Mouse (Mus musculus) liver, embryonic 12.5 days (tissue): Measurements from ENCODE around the gene Gstm1. TPM values are rescaled to one million over a fixed set of nuclear protein-coding genes. Genes with fewer than 3 reads are reported as not detected.

Source experiments
- polyA plus RNA-seq: library from polyadenylated mRNA; unstranded; fragments of >200 nt; fragmentation: Nextera tagmentation; extraction: Ambion mirVana; gene quantifications from 2 replicates; pipeline ENCODE4 v1.2.1, GENCODE M21; 2016

Gene Gstm1
- polyA plus RNA-seq, 1 experiment from 2014 or later: 237 TPM

Other genes starting within 250 kb of the Gstm1 start
- not detected in 2 replicates for gene Eps8l3, start 140.7 kb downstream of the Gstm1 start, polyA plus RNA-seq
- 121 and 124 TPM in 2 replicates for gene Gstm5, start 122.2 kb downstream of the Gstm1 start, polyA plus RNA-seq
- gene Gstm7, start 86.2 kb downstream of the Gstm1 start, polyA plus RNA-seq: 8.1 and 8.9 TPM in 2 replicates
- gene Gstm6, start 74.2 kb downstream of the Gstm1 start, polyA plus RNA-seq: 7.1 and 7.5 TPM in 2 replicates
- gene Gstm3, start 48.7 kb downstream of the Gstm1 start, polyA plus RNA-seq: 7.9 and 10.0 TPM in 2 replicates
- 7.6 and 7.8 TPM in 2 replicates for gene Gstm2, start 31.5 kb downstream of the Gstm1 start, polyA plus RNA-seq
- gene Gstm4, start 26.9 kb upstream of the Gstm1 start, polyA plus RNA-seq: 16.2 and 16.6 TPM in 2 replicates
- 77.4 and 80.6 TPM in 2 replicates for gene Ampd2, start 68.7 kb upstream of the Gstm1 start, polyA plus RNA-seq
- 2.7 and 3.3 TPM in 2 replicates for gene Gnat2, start 74.8 kb upstream of the Gstm1 start, polyA plus RNA-seq
- 89.0 and 91.7 TPM in 2 replicates for gene Gnai3, start 128.2 kb upstream of the Gstm1 start, polyA plus RNA-seq
- 0.04 TPM in 1 of 2 replicates, not detected in the other for gene Gpr61, start 136.9 kb upstream of the Gstm1 start, polyA plus RNA-seq
- gene Amigo1, start 168.4 kb upstream of the Gstm1 start, polyA plus RNA-seq: 1.1 and 1.2 TPM in 2 replicates
- 2.8 TPM in 2 replicates for gene Cyb561d1, start 183.2 kb upstream of the Gstm1 start, polyA plus RNA-seq
- 4.5 and 4.9 TPM in 2 replicates for gene Atxn7l2, start 193.0 kb upstream of the Gstm1 start, polyA plus RNA-seq
- gene Sypl2, start 208.7 kb upstream of the Gstm1 start, polyA plus RNA-seq: 0.12 and 0.14 TPM in 2 replicates
- gene Psma5, start 239.0 kb upstream of the Gstm1 start, polyA plus RNA-seq: 213 and 222 TPM in 2 replicates